Mouse (Mus musculus) CD4-positive, CD25-positive, alpha-beta regulatory T cell, adult 2 months (primary cell): ENCODE results near the gene Gm28557.
"Not testable (repeated sequence)": the region's sequence is repeated elsewhere in the genome, so short reads cannot be mapped to it uniquely, and the experiment has no call there.

Experiments used
- DNase-seq: peaks from one replicate; pipeline ENCODE4 v3.0.0-alpha.2; 2012; ENCODE audit warnings: low read depth, low spot score

Gene Gm28557

DNA sequence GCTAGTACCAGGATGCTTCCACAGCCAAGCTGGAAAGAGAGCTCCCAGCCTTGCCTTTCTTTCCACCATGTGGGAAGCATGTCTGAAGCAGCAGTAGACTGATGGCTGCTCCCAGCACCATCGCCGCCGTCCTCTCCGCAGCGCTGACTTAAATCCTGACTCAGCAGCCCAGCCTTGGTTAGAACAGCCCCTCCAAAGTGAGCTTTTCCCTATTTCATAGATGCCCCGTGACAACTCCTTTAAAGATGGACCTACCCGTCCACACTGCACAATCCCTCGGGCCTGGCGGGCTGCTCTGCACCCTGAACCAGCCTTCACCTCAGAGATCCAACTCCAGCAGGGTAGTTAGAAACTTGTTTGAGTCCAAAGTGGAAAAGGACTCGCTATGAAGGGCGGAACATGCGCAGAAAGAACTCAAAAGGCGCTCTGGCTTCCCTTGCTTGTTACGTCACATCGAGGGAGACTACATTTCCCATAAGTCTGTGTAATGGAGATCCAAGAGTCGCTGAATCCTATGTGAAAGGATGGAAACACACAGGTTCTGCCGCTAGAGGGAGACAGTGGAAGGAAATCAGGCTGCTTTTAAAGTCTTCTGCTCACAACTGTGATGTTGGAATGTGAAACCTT is at the start of gene Gm28557:
Gm28557 (minus strand) TSS at position 411 of the 627 bp plus-strand sequence.
- DNase-seq, result peak; percentile 96

DNA sequence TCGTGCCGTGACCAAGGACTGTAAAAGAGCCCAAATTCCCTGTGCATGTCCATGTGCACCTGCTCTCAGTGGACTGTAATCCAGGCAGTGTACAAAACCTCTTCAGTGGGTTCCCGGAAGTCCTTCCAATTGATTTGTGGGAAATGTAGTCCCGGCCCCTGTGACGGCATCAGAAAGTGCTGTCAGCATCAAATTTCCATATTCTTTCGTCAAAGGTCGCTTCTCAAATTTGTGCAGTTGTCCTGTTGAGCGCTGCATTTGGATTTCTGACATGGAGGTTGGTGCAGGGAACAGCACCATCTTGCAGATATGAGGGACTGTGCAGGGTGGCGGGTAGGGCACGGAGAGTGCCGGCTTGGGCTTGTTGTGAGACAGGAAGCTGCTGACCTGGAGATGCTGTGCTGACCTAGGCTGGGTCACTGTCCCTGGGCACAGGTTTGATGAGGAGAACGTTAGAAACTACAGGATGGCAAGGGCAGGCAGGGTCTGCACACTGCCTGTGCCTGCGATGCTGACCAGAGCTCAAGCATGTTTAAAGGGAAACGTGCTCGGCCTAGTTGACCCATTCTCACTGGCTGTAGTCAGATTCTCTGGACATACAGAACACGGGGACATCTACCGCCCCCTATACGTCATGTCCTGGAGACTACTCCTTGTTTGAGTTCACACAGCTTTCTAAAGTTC is 19.8 kb upstream of the Gm28557 start:
- peak; percentile 89 for DNase-seq

DNA sequence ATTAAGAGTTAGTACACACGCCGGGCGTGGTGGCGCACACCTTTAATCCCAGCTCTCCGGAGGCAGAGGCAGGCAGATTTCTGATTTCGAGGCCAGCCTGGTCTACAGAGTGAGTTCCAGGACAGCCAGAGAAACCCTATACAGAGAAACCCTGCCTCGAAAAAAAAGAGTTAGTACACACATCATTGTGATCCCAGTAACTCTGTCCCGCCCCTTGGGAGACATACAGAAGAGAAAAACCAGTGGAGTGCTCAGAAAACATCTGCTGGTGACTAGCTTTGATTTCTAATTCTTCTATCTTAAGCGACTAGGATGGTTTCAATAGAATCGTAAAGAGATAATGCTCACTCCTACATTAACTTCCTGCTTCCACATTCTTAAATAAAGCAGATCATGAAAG is 19.1 kb upstream of the Gm28557 start:
- not testable (repeated sequence) for DNase-seq

DNA sequence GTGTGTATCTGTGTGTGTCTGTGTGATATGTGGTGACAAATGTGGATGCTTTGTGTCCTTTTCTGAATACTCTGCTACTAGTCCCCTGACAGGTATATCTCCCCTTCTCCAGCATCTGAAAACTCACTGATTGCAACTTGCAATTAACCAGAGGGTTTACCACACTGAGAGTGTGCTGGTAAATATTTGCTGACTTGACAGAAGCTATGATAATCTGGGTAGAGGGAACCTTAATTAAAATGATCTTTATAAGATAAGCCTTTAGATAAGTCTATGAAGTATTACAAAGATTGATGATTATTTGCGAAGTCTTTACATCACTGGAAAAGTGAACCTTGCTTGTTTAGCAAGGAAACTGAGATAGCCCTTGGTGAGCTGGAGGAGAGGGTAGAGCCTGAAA is 16.1 kb upstream of the Gm28557 start:
- no peak for DNase-seq

DNA sequence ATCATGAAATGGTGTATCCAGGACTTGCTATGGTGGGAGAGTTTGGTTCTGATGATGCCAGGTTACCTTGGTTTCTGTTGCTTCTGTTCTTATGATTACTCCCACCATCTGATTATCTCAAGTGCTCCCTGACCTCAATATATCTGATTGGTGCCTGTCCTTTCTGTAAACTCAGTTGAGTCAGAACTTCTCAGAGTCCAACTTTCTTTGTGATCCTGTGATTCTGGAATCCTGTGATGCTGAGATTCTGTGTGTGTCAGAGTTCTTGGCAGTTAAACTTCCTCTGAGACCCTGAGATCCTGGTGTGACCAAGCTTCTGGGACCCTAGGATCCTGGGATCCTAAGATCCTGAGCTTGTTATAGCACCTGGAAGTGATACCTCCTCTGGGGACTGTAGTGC is 13.0 kb upstream of the Gm28557 start, which contains the start of gene Zfp759:
Zfp759 (plus strand) TSS at position 301 of the 400 bp plus-strand sequence.
- DNase-seq, result not testable (repeated sequence)

DNA sequence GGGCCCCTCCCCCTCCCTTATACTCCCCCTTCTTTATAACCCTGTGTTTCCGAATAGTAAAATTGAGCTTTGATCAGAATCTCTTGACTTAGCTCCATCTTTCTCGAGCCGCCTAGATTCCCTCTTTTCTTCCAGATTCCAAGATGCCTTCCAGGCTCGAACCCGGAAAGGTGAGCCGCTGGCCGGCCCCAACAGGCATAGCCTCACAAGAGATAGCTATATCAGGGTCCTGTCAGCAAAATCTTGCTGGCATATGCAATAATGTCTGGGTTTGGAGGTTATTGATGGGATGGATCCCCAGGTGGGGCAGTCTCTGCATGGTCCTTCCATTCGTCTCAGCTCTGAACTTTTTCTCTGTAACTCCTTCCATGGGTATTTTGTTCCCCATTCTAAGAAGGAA is 7.8 kb upstream of the Gm28557 start, which contains the start of gene Rslcan18:
Rslcan18 (minus strand) TSS at position 101 of the 400 bp plus-strand sequence.
- not testable (repeated sequence) for DNase-seq

DNA sequence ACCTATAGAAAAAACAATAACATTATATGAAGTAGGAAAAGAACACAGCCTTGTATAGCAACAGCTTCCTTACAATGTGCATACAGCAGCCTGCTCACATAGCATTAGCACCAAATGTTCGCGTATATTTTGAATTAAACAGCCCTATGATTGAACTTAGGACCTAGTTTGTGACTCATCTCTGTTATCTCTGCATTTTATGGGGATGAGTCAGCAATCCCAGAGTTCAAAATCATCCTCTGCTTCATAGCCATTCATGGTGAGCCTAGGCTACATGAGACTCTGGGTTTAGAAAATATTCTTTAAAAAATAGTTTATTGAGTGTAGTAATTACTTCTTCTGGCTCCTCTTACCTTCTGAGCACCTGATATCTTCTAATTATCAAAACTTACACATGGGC is 4.9 kb upstream of the Gm28557 start:
- no peak for DNase-seq

DNA sequence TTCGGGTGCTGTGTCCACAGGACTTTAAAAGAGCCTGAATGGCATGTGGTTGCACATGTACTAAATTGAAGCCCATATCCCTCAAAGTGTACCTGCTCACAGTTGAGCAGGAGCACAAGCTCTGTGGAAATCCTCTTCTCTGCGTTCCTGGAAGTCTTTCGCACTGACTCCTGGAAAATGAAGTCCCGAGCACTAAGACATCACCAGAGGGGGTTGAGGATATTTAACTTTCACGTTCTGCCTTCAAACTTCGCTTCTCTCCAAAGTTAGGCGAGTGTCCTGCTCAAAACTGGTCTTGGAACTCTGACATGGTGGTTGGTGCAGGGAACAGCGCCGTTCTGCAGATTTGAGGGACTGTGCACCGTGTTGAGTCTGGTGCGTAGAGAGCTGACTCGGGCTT is 3.7 kb upstream of the Gm28557 start:
- no peak for DNase-seq

DNA sequence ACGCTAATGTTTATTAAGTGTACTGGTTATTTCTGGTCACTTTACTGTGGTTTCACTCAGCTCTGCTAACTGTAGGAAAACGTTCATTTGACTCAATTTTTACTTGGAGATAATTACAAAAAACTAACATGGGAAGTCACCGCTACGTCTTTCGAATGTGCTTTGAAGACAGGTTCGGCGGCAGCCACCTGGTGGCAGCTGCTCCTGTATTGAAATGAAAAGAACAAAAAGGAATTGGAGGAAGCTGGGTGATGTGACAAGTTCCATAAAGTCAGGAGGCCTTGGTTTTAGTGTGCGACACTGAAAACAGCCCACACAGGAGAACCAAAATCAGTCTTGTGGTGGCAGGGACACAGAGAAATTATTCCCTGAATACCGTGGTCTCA is 410 bp upstream of the Gm28557 start:
- DNase-seq, result no peak

DNA sequence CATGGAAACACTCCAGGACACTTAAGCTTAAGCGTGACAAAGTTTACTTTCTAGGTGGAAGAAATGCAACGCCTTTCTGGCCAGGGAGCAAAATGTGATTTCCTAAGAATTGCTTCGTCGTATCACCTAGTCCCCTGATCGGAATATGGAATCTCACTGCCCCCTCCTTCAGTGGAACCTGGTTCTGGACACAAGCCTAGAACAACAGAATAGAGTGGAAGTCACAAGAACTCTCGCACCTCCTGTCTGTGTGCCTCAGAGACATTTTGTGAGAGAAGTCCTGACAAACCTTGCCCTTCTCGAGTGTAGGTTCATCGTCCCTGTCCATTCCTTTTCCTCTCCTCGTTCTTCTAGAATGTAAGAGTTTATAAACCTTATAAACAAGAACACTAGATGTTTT is 723 bp downstream of the Gm28557 start:
- no peak for DNase-seq

DNA sequence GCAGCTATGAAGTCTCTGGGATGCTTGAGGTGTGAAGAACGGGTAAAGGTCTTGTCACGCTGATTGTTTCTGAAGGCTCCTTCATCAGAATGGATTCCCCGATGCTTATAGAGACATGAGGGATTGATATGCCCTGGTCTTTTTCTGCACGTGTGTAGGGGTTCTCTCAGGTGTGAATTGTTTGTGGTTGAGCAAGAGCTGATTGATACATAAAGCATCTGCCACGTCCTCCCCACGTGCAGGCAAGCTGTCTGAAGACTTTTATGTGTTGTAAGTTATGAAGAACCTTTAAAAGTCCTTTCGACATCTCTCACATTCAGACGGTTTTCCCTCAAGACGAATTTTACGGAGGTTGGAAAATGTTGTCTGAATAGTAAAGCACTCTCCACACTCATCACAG is 10.5 kb downstream of the Gm28557 start, which contains the start of gene Zfp708:
Zfp708 (minus strand) TSS at position 101 of the 400 bp plus-strand sequence.
- no peak for DNase-seq

DNA sequence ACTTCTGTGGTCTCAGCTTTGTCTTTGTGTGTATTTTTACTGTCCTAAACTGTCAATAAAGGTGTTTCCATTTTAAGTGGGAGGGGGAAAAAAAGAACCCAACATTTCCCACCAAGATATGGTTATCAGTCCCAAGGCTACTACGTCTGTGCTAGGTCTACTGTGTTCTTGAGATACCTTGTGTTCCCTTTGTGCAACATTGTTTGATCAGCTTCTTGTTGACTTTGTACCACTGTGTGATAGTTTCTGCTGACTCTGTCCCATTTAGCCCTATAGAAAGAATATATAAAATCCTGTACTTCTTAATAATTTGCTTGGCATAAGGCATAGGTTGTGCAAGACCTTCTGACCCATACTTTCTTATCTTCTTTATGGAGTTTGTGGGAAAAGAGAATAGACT is 18.2 kb downstream of the Gm28557 start:
- DNase-seq, result no peak

DNA sequence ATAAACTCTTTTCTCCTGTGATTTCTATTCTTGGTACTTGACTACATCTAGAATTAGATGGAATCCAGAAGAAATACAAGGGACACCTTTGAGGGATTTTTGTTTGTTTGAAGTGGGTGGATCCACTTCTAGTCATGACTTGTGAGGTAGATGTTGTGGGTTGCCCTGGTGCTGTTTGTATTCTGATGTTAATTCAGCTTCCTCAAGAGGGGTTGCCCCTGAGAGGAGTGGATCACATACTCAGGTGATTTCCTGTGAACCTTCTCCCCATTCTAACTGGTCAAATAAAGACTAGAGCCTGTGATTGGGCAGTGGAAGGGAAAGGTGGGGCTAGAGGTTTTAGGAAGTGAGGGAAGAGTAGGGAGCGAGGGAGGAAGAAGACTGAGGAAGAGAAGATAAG is 26.5 kb downstream of the Gm28557 start:
- DNase-seq, result peak; percentile 35

DNA sequence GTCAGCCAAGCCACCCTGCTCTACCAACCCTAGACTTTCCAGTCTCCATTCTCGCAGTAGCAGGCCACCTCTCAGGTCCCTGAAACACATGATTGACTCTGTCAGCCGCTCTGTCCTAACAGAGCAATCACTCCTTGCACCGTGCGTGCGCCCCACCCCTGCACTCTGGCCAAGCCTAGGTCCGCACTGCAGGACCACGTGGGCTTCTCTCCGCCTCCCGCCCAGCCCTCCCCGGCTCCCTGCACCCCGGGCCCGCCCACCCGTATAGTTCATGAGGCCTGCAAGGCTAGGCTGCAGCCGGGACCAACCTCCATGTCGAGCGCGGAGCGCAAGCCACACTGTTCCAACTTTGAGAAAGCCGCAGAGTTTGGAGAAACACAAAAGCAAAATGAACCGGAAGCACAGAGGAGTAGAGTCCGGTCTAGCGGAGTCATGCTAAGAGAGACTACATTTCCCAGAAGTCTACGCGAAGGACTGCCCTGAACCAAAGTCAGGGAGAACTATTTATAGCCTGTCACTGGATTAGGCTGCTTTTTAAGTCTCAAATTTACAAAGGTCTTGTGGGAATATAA is 27.2 kb downstream of the Gm28557 start:
- DNase-seq, result peak; percentile 77

DNA sequence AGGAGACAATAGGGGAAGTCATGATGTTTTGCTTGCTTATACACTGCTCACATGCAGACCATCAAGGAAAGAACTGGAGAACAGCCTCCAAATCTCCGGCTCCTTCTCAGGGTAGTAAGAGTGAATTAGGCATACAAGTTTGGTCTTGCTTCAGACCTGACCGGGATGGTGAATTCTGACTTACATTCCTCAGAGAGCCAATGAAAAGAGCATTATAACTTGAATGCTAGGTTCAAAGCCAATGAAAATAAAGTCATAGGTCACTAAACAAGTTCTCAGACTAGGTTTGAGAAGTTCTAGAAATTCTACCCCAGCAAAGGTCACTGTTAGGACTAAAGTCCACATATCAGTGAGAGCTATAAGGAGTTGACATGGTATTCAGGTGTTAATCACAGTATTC is 31.2 kb downstream of the Gm28557 start:
- DNase-seq, result no peak

DNA sequence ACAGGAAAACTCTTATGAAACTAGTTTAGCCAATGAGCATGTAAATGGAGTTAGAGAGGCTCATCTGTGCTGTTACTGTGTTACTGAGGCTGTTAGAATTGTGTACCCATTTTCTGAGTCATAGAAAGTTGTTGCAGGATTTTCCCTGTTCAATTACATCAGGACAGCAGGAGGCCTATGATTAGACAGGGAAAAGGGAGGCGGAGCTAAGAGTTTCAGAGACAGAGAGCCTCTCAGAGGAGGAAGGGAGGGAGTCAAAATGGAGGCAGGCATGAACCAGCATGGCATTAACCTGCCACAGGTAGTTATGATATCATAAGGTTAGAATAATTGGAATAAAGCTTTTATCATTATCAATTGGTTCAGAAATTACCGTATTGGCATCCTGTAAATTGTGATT is 35.6 kb downstream of the Gm28557 start:
- no peak for DNase-seq

DNA sequence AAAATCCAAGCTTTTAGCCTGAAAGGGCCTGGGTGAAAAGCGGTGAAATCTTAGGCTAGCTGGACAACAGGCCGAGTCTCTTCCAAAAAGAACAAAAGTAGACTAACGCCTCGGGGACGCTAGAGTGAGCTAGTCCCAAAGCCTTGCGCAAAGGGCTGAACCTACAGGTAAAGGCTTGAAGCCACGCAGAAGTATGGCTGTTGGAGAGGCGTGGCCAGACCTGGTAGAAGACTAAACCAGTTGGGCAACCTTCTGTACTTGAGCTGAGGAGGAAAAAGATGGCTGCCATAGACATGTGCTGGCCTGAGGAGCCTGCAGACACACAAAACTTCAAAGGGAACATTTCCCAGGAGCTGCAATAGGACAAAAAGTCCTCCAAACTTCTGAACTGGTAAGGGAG is 43.0 kb downstream of the Gm28557 start:
- DNase-seq, result no peak

DNA sequence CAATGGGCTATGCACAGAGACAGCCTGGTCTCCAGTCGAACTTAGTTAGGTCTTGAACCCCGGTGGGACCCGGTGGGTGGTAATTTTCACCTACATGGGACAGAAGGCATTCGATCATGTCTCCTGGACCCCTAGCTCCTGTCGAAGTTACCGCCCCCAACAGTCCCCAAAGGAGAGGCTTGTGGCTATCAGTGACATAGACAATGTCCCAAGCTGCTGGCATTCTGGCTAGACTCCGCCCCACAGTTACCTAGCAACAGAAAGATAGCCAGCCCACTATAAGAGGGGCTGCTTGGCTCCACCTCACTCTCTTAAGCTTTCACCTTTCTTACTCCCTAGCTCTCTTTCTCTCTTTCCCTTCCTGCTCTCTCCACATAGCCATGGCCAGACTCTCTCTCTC is 46.0 kb downstream of the Gm28557 start:
- DNase-seq, result no peak

DNA sequence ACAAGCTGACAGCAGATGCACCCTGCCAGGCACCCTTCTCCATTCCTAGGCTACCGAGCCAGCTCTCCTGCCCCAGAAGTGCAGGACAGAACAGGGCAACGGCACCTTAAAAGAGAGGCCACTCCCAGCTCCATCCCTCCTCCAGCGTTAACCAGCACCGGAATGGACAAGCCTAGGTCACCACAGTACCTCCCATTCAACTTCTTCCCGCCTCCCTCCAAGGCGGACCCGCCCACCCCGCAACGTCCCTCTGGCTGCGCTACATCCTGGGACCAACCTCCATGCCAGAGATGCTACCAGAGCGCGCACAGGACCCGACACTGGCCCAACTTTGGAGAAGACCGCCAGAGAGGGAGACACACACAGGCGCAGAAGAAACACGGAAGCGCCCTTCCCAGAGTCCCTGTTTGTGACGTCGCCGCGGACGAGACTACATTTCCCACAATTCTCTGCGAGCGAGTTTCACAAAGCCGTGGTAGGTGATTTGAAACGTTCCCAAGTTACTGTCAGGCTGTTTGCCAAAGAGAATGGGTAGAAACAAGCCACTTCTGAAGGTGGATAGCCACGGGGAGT is 47.5 kb downstream of the Gm28557 start, which contains the start of gene Zfp712:
Zfp712 (minus strand) TSS at position 385 of the 573 bp plus-strand sequence.
- peak; percentile 92 for DNase-seq

DNA sequence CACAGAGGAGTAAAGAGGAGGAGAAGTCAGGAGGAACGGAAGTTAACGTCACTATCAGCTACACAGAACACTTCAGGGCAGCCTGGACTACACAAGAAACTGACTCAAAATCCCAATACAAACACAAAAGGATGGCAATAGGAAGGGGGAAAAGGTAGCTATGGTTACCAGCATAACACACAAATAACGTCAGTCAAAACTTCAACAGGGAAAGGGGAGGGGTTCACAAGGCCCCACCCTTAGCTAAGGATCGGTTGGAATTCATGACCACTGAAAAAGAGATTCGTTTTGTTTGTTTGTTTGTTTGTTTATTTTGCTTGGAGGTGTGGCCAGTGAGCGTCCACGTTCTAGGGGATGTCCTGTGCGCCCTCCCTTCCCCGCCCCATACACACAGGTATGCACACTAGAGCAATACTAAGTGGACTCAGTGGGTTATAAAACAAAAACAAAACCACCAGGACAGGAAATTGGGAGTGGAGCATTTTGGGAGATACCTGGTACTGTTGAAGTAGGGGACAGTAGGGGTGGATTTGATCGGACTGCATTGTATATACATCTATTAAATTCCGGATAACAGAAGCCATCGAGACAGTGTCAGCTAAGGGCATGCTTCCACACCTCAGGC is 48.1 kb downstream of the Gm28557 start:
- peak; percentile 28 for DNase-seq
